ENCODE assay signal across 24 mouse cellular contexts in genomic region chr17:68758428-68758827, GRCm38 (mm10).
DNase-seq lines count a peak whose midpoint lies in the region; ATAC-seq lines count a peak whose summit lies in the region.
"Had no signal": no experiment of that assay in that cellular context is flagged by ENCODE, and none has a peak within 500 bp of the region (broad histone marks: within the 10 kb centered on the region; RNA-seq: fewer than 3 reads in every experiment).

No protein-coding gene starts in this region.

- WGBS in embryonic facial prominence, embryonic 14.5 days, result 63% methylated on average over 5 of the region's 5 CpGs

- H3K27me3 ChIP-seq in embryonic facial prominence, embryonic 14.5 days (replicated peaks; ENCODE audit: control insufficient read depth, insufficient read depth, low read length), result no peaks in the 10 kb centered on the region
- H3K27me3 ChIP-seq: limb, embryonic 15.5 days; lung, embryonic 15.5 days; megakaryocyte, embryonic 14.5 days; neural tube, embryonic 13.5 days had no signal

- H3K27ac ChIP-seq in embryonic facial prominence, embryonic 14.5 days (replicated peaks; ENCODE audit: low read depth, low read length), result no peak overlapping the region
- H3K27ac ChIP-seq: gastrocnemius, adult 2 months; limb, embryonic 15.5 days; liver, embryonic 14.5 days; lung, embryonic 15.5 days; neural tube, embryonic 13.5 days had no signal

- no peak overlapping the region for H3K9ac ChIP-seq in embryonic facial prominence, embryonic 14.5 days (ENCODE audit: low read depth, low read length)
- H3K9ac ChIP-seq: limb, embryonic 15.5 days; liver, embryonic 14.5 days; lung, embryonic 15.5 days; neural tube, embryonic 13.5 days had no signal

- no peak overlapping the region for H3K4me2 ChIP-seq in embryonic facial prominence, embryonic 14.5 days (ENCODE audit: low read depth, low read length)
- H3K4me2 ChIP-seq: heart, embryonic 11.5 days; limb, embryonic 15.5 days; lung, embryonic 15.5 days; neural tube, embryonic 13.5 days had no signal

- peak; percentile 24 for ATAC-seq in frontal cortex, adult (ENCODE audit: low TSS enrichment)
- ATAC-seq in embryonic facial prominence, embryonic 14.5 days (ENCODE audit: low read depth), result no peak
- ATAC-seq: intestine, postnatal 0 days had no signal

- no peak overlapping the region for H3K4me3 ChIP-seq in embryonic facial prominence, embryonic 14.5 days (ENCODE audit: low read depth, low read length)
- H3K4me3 ChIP-seq: gastrocnemius, adult 2 months; limb, embryonic 15.5 days; lung, embryonic 15.5 days; megakaryocyte, embryonic 14.5 days; neural tube, embryonic 13.5 days had no signal

- no peaks in the 10 kb centered on the region for H3K36me3 ChIP-seq in embryonic facial prominence, embryonic 14.5 days (ENCODE audit: control insufficient read depth, insufficient read depth, low read length)
- H3K36me3 ChIP-seq: limb, embryonic 15.5 days; lung, embryonic 15.5 days; neural tube, embryonic 13.5 days had no signal

- H3K4me1 ChIP-seq in embryonic facial prominence, embryonic 14.5 days (ENCODE audit: control insufficient read depth, insufficient read depth, low read length), result no peaks in the 10 kb centered on the region
- H3K4me1 ChIP-seq: limb, embryonic 15.5 days; lung, embryonic 15.5 days; megakaryocyte, embryonic 14.5 days; neural tube, embryonic 13.5 days had no signal

- H3K9me3 ChIP-seq in embryonic facial prominence, embryonic 14.5 days (ENCODE audit: control insufficient read depth, low read length), result no peaks in the 10 kb centered on the region
- H3K9me3 ChIP-seq: limb, embryonic 15.5 days; lung, embryonic 15.5 days; neural tube, embryonic 13.5 days had no signal

- DNase-seq in frontal cortex, postnatal 10 days (ENCODE audit: low spot score in 2 of 2), result no peak
- DNase-seq in right cerebral cortex, adult 18-20 months, result peak; percentile 46
- no peak for DNase-seq in right cerebral cortex, postnatal 14 days
- peak; percentile 9 for DNase-seq in embryonic facial prominence, embryonic 14.5 days (ENCODE audit: low spot score)
- no peak for DNase-seq in thymus, postnatal 14 days
- no peak for DNase-seq in cerebellum, postnatal 36 days
- DNase-seq: B cell, adult 2 months; cerebellum, adult 18-20 months; cerebellum, postnatal 14 days; embryo, embryonic 11 days; gastrocnemius, adult 2 months; kidney, postnatal 36 days; layer of hippocampus, postnatal 36 days; lung, postnatal 36 days; midbrain, embryonic 14.5 days; spleen, adult 18-20 months had no signal

Comparison
In these comparisons a context has a peak if more than half of its experiments do, and no peak if none do; other contexts are left out.
1. DNase-seq: peak in right cerebral cortex, adult 18-20 months (single experiment) and embryonic facial prominence, embryonic 14.5 days (single experiment); none in frontal cortex, postnatal 10 days (0 of 2), right cerebral cortex, postnatal 14 days (single experiment), thymus, postnatal 14 days (single experiment) and cerebellum, postnatal 36 days (0 of 2).